Mouse (Mus musculus) embryonic facial prominence, embryonic 14.5 days (tissue): ENCODE measurements around the gene Ret. TPM values are rescaled to one million over a fixed set of nuclear protein-coding genes. Genes with fewer than 3 reads are reported as not detected.

Source experiments
- ATAC-seq: fragments of 200-750 bp; cut with Nextera tagmentation; 2 replicates; pipeline ENCODE4 v1.8.0; 2017; ENCODE audit warnings: low read depth, moderate number of reproducible peaks, moderate TSS enrichment
- DNase-seq: peaks from one replicate; pipeline ENCODE4 v3.0.0-alpha.2; 2015; ENCODE audit warnings: low spot score
- H3K27ac ChIP-seq: fragments of 300-500 bp; sonication (generic); replicated peaks from 2 replicates; pipeline ENCODE4 v1.5.1; 2014; ENCODE audit warnings: low read depth, mild to moderate bottlenecking, low read length, moderate library complexity
- H3K27me3 ChIP-seq: fragments of 300-500 bp; sonication (generic); replicated peaks from 2 replicates; pipeline ENCODE4 v1.6.1; 2014; ENCODE audit warnings: low read length; ENCODE audit not compliant: control insufficient read depth, insufficient read depth
- H3K36me3 ChIP-seq: fragments of 300-500 bp; sonication (generic); 2 replicates; pipeline ENCODE4 v1.6.1; 2014; ENCODE audit warnings: low read length, mixed read lengths; ENCODE audit not compliant: control insufficient read depth, insufficient read depth
- H3K4me1 ChIP-seq: fragments of 300-500 bp; sonication (generic); 2 replicates; pipeline ENCODE4 v1.6.1; 2014; ENCODE audit warnings: antibody characterized with exemption, low read length; ENCODE audit not compliant: control insufficient read depth, insufficient read depth
- H3K4me2 ChIP-seq: fragments of 300-500 bp; sonication (generic); 2 replicates; pipeline ENCODE4 v1.6.1; 2014; ENCODE audit warnings: low read depth, mild to moderate bottlenecking, low read length, moderate library complexity, mixed read lengths
- H3K4me3 ChIP-seq: fragments of 300-500 bp; sonication (generic); 2 replicates; pipeline ENCODE4 v1.5.1; 2014; ENCODE audit warnings: low read depth, mild to moderate bottlenecking, low read length
- H3K9ac ChIP-seq: fragments of 300-500 bp; sonication (generic); 2 replicates; pipeline ENCODE4 v1.6.1; 2014; ENCODE audit warnings: low read depth, mild to moderate bottlenecking, low read length, moderate library complexity, mixed read lengths
- H3K9me3 ChIP-seq: fragments of 300-500 bp; sonication (generic); 2 replicates; pipeline ENCODE4 v1.6.1; 2016; ENCODE audit warnings: low read length; ENCODE audit not compliant: control insufficient read depth
- WGBS: fragments of 180-500 bp; shearing (Covaris S2); extraction: QIAGEN DNeasy Blood & Tissue Kit; methylation state at CpG from one replicate; pipeline ENCODE4 v1.1.7; 2014; 5-methylcytosine and 5-hydroxymethylcytosine counted together
- polyA plus RNA-seq: library from polyadenylated mRNA; unstranded; fragments of >200 nt; fragmentation: Nextera tagmentation; extraction: Ambion mirVana; gene quantifications from 2 replicates; pipeline ENCODE4 v1.2.1, GENCODE M21; 2014

The Ret gene
- 6.5 and 7.4 TPM in 2 replicates for polyA plus RNA-seq

DNA sequence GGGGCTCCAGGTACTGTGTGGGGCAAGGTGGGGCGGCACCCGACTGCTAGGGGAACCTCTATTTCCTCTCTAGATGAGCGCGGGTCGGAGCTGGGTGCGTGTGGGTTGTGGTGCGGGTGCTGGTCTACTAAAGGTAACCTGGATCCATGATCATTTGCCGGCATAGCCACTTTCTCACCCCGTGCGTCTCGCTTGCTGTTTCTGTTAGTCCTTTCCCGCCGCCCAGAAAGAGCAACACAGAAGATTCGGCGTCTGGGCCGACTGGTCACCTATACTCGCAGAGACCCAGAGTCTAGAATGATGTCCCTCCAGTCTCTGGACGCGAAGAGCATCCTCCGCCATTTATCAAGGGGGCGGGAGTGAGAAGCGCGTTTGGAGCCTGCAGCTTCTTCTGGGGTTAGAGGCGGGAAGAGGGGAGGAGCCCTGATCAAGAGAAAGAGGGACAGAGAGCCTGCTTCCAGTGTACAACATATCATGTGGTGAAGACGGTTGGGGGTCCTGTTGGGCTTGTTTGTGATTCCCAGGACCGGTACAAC, at the start of gene Ret:
TSS of gene Ret (minus strand) at position 279 of the 536 bp plus-strand sequence.
- DNase-seq (no peak), ATAC-seq (no peak)
- Histone ChIP-seq H3K36me3 (no peaks in the 10 kb centered on the region), H3K4me2 (peak within 1 kb of the TSS; percentile 99), H3K4me3 (peak within 1 kb of the TSS; percentile 66), H3K9me3 (no peaks in the 10 kb centered on the region), H3K9ac (peak within 1 kb of the TSS; percentile 49), H3K4me1 (no peaks in the 10 kb centered on the region), H3K27me3 (peaks cover 63% of the 10 kb centered on the region), H3K27ac (no peak within 1 kb of the TSS)
- WGBS = under 1% methylated on average over 22 of the region's 26 CpGs

DNA sequence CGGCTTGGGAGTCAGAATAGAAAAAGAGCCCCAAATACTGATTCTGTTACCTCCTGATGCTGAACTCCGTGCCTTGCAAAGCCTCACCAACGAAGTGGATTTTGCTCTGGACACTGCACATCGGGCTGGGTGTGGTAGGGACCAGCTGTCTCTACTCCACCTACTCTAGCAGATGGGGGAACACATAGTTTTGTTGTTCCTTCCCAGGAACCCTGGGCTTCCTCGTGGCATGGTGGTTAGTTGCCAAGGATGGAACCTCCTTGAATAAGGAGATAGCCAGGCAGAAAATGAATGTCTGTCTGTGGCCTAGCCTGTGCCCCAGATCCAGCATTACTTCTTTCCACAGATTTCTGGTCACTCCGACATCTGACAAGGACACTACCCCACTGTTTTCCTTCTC, 49.6 kb upstream of the Ret start:
- no peak overlapping the region for H3K27ac ChIP-seq
- H3K9ac ChIP-seq = no peak overlapping the region
- no peaks in the 10 kb centered on the region for H3K36me3 ChIP-seq
- no peaks in the 10 kb centered on the region for H3K4me1 ChIP-seq
- WGBS = 84% methylated on average over 6 of the region's 6 CpGs
- no peak for DNase-seq
- no peaks in the 10 kb centered on the region for H3K27me3 ChIP-seq
- no peaks in the 10 kb centered on the region for H3K9me3 ChIP-seq
- no peak overlapping the region for H3K4me3 ChIP-seq
- no peak for ATAC-seq
- H3K4me2 ChIP-seq = no peak overlapping the region

DNA sequence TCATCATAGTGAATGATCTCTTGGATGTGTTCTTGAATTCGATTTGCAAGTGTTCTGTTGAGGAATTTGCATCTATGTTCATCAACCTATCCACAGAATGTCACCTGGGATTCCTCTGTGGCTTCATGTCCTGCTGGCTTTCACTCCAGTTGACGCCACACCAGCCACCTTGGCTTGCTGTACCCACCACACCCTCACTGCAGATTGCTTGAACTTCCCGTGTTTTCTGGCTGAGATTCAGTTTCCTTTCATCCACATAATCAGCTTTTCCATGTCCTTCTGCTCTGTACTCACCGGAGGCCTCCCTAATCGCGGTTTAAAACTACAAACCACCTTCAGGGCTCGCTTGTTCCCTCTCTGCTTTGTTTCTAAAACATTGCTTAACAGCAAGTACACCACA, 46.6 kb upstream of the Ret start:
- H3K9ac ChIP-seq = no peak overlapping the region
- H3K4me1 ChIP-seq = no peaks in the 10 kb centered on the region
- ATAC-seq = no peak
- H3K36me3 ChIP-seq = no peaks in the 10 kb centered on the region
- 64% methylated on average over 7 of the region's 7 CpGs for WGBS
- no peak overlapping the region for H3K27ac ChIP-seq
- H3K9me3 ChIP-seq = no peaks in the 10 kb centered on the region
- no peak for DNase-seq
- no peak overlapping the region for H3K4me2 ChIP-seq
- no peaks in the 10 kb centered on the region for H3K27me3 ChIP-seq
- H3K4me3 ChIP-seq = no peak overlapping the region

DNA sequence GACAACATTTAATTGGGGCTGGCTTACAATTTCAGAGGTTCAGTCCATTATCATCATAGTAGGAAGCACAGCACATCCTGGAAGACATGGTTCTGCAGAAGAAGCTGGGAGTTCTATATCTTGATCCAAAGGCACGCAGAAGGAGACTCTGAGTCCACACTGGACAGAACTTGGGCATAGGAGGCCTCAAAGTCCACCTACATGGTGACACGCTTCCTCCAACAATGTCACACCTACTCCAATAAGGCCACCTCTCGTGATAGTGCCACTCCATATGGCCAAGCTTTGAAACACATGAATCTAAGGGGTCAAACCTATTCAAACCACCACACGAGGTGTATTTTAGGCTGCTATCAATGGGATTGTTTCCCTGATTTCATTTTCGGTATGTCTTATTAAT, 45.4 kb upstream of the Ret start:
- H3K36me3 ChIP-seq = no peaks in the 10 kb centered on the region
- ATAC-seq = no peak
- WGBS = 84% methylated on average over 5 of the region's 5 CpGs

DNA sequence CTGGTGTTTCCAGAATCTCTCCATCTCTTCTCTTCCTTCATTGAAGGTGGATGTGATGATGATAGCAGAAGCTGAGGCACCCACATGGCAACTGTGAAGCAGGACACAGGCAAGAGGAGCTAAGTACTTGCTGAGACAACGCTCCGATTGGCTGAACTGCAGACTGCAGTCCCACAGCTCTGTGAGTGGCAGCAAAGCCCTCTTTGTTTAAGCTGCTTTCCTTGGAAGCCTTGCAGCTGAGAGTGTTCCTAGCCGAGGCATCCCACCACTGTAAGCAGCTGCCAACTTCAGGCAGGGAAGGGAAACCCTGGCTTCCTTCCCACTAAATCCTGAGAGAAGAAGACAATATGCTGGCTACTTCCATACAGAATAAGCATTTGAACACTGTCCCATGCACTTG, 28.6 kb upstream of the Ret start:
- 19% methylated on average over 3 of the region's 3 CpGs for WGBS
- H3K27me3 ChIP-seq = no peaks in the 10 kb centered on the region
- H3K4me3 ChIP-seq = no peak overlapping the region
- H3K27ac ChIP-seq = no peak overlapping the region
- H3K36me3 ChIP-seq = no peaks in the 10 kb centered on the region
- 0 out of 2 replicates have a peak, but pooled peaks have one; percentile 41 for ATAC-seq
- DNase-seq = peak; percentile 64
- no peaks in the 10 kb centered on the region for H3K9me3 ChIP-seq
- no peaks in the 10 kb centered on the region for H3K4me1 ChIP-seq
- no peak overlapping the region for H3K9ac ChIP-seq
- H3K4me2 ChIP-seq = no peak overlapping the region

More for the DNA sequence above, 45.4 kb upstream of the Ret start:
- no peak overlapping the region for H3K4me3 ChIP-seq
- no peaks in the 10 kb centered on the region for H3K4me1 ChIP-seq
- no peak overlapping the region for H3K9ac ChIP-seq
- no peaks in the 10 kb centered on the region for H3K27me3 ChIP-seq
- H3K27ac ChIP-seq = no peak overlapping the region
- H3K9me3 ChIP-seq = no peaks in the 10 kb centered on the region
- DNase-seq = no peak
- H3K4me2 ChIP-seq = no peak overlapping the region

DNA sequence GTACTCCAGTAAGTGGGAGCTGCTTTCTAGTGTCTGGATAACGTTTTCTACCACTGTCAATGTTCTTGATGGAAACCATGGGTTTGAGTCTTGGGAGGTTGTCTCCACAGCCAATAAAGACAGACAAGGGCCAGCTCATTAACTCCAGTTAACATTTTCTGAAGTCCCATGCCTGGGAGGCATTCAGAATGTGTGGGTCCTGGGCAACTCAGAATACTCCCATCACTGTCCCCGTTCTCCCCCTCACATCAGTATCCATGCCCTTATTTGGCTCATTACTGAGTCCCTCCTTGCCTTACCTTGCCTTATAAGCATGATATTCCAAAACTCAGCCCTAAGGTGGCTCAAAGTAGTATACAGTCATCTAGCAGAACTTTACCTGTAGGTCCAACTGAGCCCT, 25.0 kb upstream of the Ret start:
- 80% methylated on average over 2 of the region's 2 CpGs for WGBS
- ATAC-seq (no peak), DNase-seq (no peak)
- Histone ChIP-seq H3K9ac (no peak overlapping the region), H3K27ac (no peak overlapping the region), H3K36me3 (no peaks in the 10 kb centered on the region), H3K4me2 (no peak overlapping the region), H3K9me3 (no peaks in the 10 kb centered on the region), H3K4me1 (no peaks in the 10 kb centered on the region), H3K27me3 (no peaks in the 10 kb centered on the region), H3K4me3 (no peak overlapping the region)

DNA sequence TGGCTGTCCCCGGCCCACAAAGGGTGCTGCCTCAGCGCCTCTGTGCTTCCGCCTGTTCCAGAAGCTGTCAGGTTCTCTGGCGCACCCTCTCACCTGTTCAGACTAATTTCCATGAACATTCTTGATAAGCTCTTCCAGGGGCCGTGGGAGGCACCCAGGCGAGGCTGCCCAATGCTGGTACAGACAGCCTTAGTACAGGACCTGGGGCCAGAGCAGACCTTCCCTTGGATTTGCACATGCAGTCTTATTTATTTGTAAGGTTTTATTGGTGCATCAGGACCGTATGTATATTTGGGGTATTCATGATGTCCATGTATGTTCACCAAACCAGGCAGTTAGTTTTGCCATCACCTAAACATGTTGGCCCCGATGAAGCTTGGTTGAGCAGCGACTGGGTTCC, 18.2 kb upstream of the Ret start:
- Histone ChIP-seq H3K4me3 (no peak overlapping the region), H3K27ac (no peak overlapping the region), H3K4me2 (no peak overlapping the region), H3K9ac (no peak overlapping the region), H3K36me3 (no peaks in the 10 kb centered on the region), H3K9me3 (no peaks in the 10 kb centered on the region), H3K4me1 (no peaks in the 10 kb centered on the region), H3K27me3 (no peaks in the 10 kb centered on the region)
- ATAC-seq (no peak), DNase-seq (no peak)
- 93% methylated on average over 8 of the region's 9 CpGs for WGBS

DNA sequence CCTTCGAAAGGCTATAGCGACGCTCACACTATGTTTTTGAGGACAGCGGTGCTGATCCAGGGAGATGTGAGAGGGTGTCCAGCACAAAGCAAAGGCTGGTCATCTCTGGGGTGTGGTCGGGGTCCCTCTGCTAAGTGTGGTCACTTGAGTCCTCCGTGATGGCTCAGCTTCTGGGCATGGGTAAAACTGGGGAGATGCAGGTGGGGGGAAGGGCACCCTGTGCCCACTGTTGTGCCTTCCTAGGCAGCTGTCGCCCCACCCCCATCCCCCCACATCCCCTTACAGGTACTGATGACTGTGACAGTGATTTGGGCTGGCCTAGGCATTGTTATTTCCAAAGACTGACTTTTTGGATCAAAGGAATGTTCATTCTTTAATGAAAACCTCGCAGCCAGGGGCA, 10.8 kb upstream of the Ret start:
- H3K9ac ChIP-seq = no peak overlapping the region
- no peak overlapping the region for H3K4me2 ChIP-seq
- H3K36me3 ChIP-seq = no peaks in the 10 kb centered on the region
- WGBS = 88% methylated on average over 8 of the region's 8 CpGs
- no peaks in the 10 kb centered on the region for H3K9me3 ChIP-seq
- no peak overlapping the region for H3K4me3 ChIP-seq
- DNase-seq (no peak), ATAC-seq (no peak)
- H3K4me1 ChIP-seq = peaks cover 9% of the 10 kb centered on the region; the same call in 1 of the 2 replicates
- H3K27ac ChIP-seq = no peak overlapping the region
- no peaks in the 10 kb centered on the region for H3K27me3 ChIP-seq

DNA sequence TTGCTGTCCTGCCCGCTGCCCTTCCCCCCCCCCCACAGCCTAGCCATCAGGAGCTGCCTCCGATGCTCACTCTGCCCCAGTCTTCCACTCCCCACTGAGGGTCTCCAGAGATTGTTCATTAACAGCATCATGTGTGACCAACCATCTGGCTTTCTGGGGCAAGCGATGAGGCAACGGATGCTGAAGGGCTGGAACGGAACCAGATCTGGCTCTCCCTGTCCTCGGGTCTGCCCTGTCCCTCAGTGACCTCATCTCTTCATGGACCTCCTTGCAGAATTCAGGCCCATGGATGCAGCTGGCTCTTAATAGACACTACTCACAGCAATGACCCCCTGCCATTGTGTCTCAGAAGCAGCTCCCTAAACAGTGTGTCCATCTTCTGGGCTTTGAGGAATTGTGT, 8.9 kb upstream of the Ret start:
- DNase-seq (no peak), ATAC-seq (no peak)
- H3K4me2 ChIP-seq = no peak overlapping the region
- H3K9me3 ChIP-seq = no peaks in the 10 kb centered on the region
- H3K27ac ChIP-seq = no peak overlapping the region
- no peak overlapping the region for H3K9ac ChIP-seq
- H3K27me3 ChIP-seq = no peaks in the 10 kb centered on the region
- no peaks in the 10 kb centered on the region for H3K36me3 ChIP-seq
- 76% methylated on average over 6 of the region's 6 CpGs for WGBS
- peaks cover 9% of the 10 kb centered on the region; the same call in 1 of the 2 replicates for H3K4me1 ChIP-seq
- H3K4me3 ChIP-seq = no peak overlapping the region
